Mouse (Mus musculus) thymus, adult 2 months (tissue): ENCODE measurements around the gene Tmprss9. TPM values are rescaled to one million over a fixed set of nuclear protein-coding genes. Genes with fewer than 3 reads are reported as not detected.

Experiments used
- DNase-seq: peaks from one replicate; pipeline ENCODE4 v3.0.0; 2021
- H3K27ac ChIP-seq: fragments of 200-500 bp; 2 replicates; pipeline ENCODE4 v1.5.1; 2012; ENCODE audit warnings: low read length, control low read depth; ENCODE audit not compliant: control insufficient read depth, insufficient read depth
- H3K27me3 ChIP-seq: fragments of 200-500 bp; 2 replicates; pipeline ENCODE4 v1.6.1; 2012; ENCODE audit warnings: mild to moderate bottlenecking, low read length, moderate library complexity, mixed read lengths; ENCODE audit not compliant: control insufficient read depth, insufficient read depth
- H3K36me3 ChIP-seq: fragments of 200-500 bp; 2 replicates; pipeline ENCODE4 v1.6.1; 2012; ENCODE audit warnings: mild to moderate bottlenecking, low read length, moderate library complexity; ENCODE audit not compliant: control insufficient read depth, insufficient read depth
- H3K4me1 ChIP-seq: fragments of 200-500 bp; replicated peaks from 2 replicates; pipeline ENCODE4 v1.6.1; 2012; ENCODE audit warnings: low read length; ENCODE audit not compliant: control insufficient read depth, insufficient read depth
- H3K4me3 ChIP-seq: fragments of 200-500 bp; 2 replicates; pipeline ENCODE4 v1.5.1; 2012; ENCODE audit warnings: mild to moderate bottlenecking, low read length, control low read depth, moderate library complexity; ENCODE audit not compliant: control insufficient read depth, insufficient read depth
- CTCF ChIP-seq: fragments of 200-500 bp; IDR thresholded peaks from 2 replicates; pipeline ENCODE4 v1.5.1; 2012; ENCODE audit warnings: mild to moderate bottlenecking, control low read depth, low read length, moderate library complexity, borderline replicate concordance; ENCODE audit not compliant: control insufficient read depth, poor library complexity, insufficient read depth; ENCODE audit errors: extremely low read depth
- POLR2A ChIP-seq: fragments of 200-500 bp; IDR thresholded peaks from 2 replicates; pipeline ENCODE4 v1.6.1; 2012; ENCODE audit warnings: mild to moderate bottlenecking, low read length, control low read depth, moderate library complexity; ENCODE audit not compliant: control insufficient read depth, poor library complexity, insufficient read depth; ENCODE audit errors: extremely low read depth
- WGBS: fragments of 180-500 bp; shearing (Covaris S2); methylation state at CpG from one replicate; pipeline ENCODE4 v1.1.7; 2018; 5-methylcytosine and 5-hydroxymethylcytosine counted together
- polyA plus RNA-seq: library from polyadenylated mRNA; depleted of rRNA; stranded (reverse); fragments of >200 nt; gene quantifications from 2 replicates; pipeline ENCODE4 v1.2.3, GENCODE M21; 2012; rRNA removed

The Tmprss9 gene
- polyA plus RNA-seq, 1 experiment: 0.28 TPM

- H3K4me1 ChIP-seq: peaks cover 25% of the 10 kb centered on the region
- TF ChIP-seq POLR2A (no peak), CTCF (no peak)
These were observed 72.6 kb downstream of the Tmprss9 start for GRCm38 (mm10) chr10:80944231-80944630.

GRCm38 (mm10) chr10:80946684-80947437, 75.2 kb downstream of the Tmprss9 start:
- WGBS: 80% methylated on average over 14 of the region's 14 CpGs
- Histone ChIP-seq H3K27ac (no peak overlapping the region), H3K4me1 (peaks cover 7% of the 10 kb centered on the region; the same call in 1 of the 2 replicates), H3K36me3 (no peaks in the 10 kb centered on the region), H3K4me3 (no peak overlapping the region), H3K27me3 (no peaks in the 10 kb centered on the region)
- TF ChIP-seq CTCF (peak; percentile 58; the same call in 1 of the 2 replicates), POLR2A (no peak)
- no peak for DNase-seq

More at GRCm38 (mm10) chr10:80944231-80944630, 72.6 kb downstream of the Tmprss9 start:
- Histone ChIP-seq H3K27me3 (peaks cover 2% of the 10 kb centered on the region; the same call in 1 of the 2 replicates), H3K27ac (no peak overlapping the region), H3K36me3 (no peaks in the 10 kb centered on the region), H3K4me3 (no peak overlapping the region)
- DNase-seq: no peak
- 80% methylated on average over 5 of the region's 5 CpGs for WGBS

- 77% methylated on average over 2 of the region's 2 CpGs for WGBS
- Histone ChIP-seq H3K27ac (no peak overlapping the region), H3K36me3 (no peaks in the 10 kb centered on the region), H3K27me3 (no peaks in the 10 kb centered on the region), H3K4me1 (peaks cover 11% of the 10 kb centered on the region), H3K4me3 (no peak overlapping the region)
- TF ChIP-seq POLR2A (no peak), CTCF (no peak)
- no peak for DNase-seq
These were observed 76.2 kb downstream of the Tmprss9 start for GRCm38 (mm10) chr10:80947802-80948201.

- Histone ChIP-seq H3K4me3 (no peak overlapping the region), H3K27me3 (no peaks in the 10 kb centered on the region), H3K27ac (no peak overlapping the region), H3K4me1 (peaks cover 8% of the 10 kb centered on the region), H3K36me3 (no peaks in the 10 kb centered on the region)
- 24% methylated on average over 6 of the region's 6 CpGs for WGBS
- TF ChIP-seq CTCF: no peak
- no peak for DNase-seq
These were observed 76.9 kb downstream of the Tmprss9 start for GRCm38 (mm10) chr10:80948570-80948969.

GRCm38 (mm10) chr10:80949081-80949480, 77.4 kb downstream of the Tmprss9 start:
- Histone ChIP-seq H3K36me3 (no peaks in the 10 kb centered on the region), H3K4me1 (peaks cover 8% of the 10 kb centered on the region), H3K27ac (no peak overlapping the region), H3K27me3 (no peaks in the 10 kb centered on the region), H3K4me3 (no peak overlapping the region)
- DNase-seq: no peak
- no peak for TF ChIP-seq POLR2A
- TF ChIP-seq CTCF: no peak
- 89% methylated on average over 3 of the region's 3 CpGs for WGBS

Other genes starting within 250 kb of the Tmprss9 start
- 492 and 499 TPM in 2 replicates for gene Csnk1g2, start 249.0 kb upstream of the Tmprss9 start, polyA plus RNA-seq
- gene Btbd2, start 214.8 kb upstream of the Tmprss9 start, polyA plus RNA-seq: 94.7 and 103 TPM in 2 replicates
- gene Mknk2, start 193.7 kb upstream of the Tmprss9 start, polyA plus RNA-seq: 606 and 621 TPM in 2 replicates
- 252 and 261 TPM in 2 replicates for gene Mob3a, start 169.9 kb upstream of the Tmprss9 start, polyA plus RNA-seq
- 56.4 and 66.9 TPM in 2 replicates for gene Izumo4, start 169.7 kb upstream of the Tmprss9 start, polyA plus RNA-seq
- 182 and 195 TPM in 2 replicates for gene Ap3d1, start 129.6 kb upstream of the Tmprss9 start, polyA plus RNA-seq
- gene Dot1l, start 116.6 kb upstream of the Tmprss9 start, polyA plus RNA-seq: 121 and 155 TPM in 2 replicates
- 94.6 and 119 TPM in 2 replicates for gene Sf3a2, start 73.7 kb upstream of the Tmprss9 start, polyA plus RNA-seq
- gene Plekhj1, start 73.2 kb upstream of the Tmprss9 start, polyA plus RNA-seq: 142 and 153 TPM in 2 replicates
- gene Amh, start 66.6 kb upstream of the Tmprss9 start, polyA plus RNA-seq: 6.3 and 8.8 TPM in 2 replicates
- 0.24 TPM in 1 of 2 replicates, not detected in the other for gene Jsrp1, start 58.4 kb upstream of the Tmprss9 start, polyA plus RNA-seq
- gene Oaz1, start 45.2 kb upstream of the Tmprss9 start, polyA plus RNA-seq: 1,706 and 1,988 TPM in 2 replicates
- 0.10 and 1.0 TPM in 2 replicates for gene Lingo3, start 27.8 kb upstream of the Tmprss9 start, polyA plus RNA-seq
- gene Lsm7, start 16.6 kb upstream of the Tmprss9 start, polyA plus RNA-seq: 187 and 242 TPM in 2 replicates
- 153 and 167 TPM in 2 replicates for gene Sppl2b, start 16.6 kb upstream of the Tmprss9 start, polyA plus RNA-seq
- 227 and 310 TPM in 2 replicates for gene Timm13, start 29.1 kb downstream of the Tmprss9 start, polyA plus RNA-seq
- 44.2 and 52.7 TPM in 2 replicates for gene Lmnb2, start 46.4 kb downstream of the Tmprss9 start, polyA plus RNA-seq
- 36.2 and 53.2 TPM in 2 replicates for gene Gadd45b, start 58.2 kb downstream of the Tmprss9 start, polyA plus RNA-seq
- gene Gng7, start 143.1 kb downstream of the Tmprss9 start, polyA plus RNA-seq: 0.63 and 0.80 TPM in 2 replicates
- gene Diras1, start 153.8 kb downstream of the Tmprss9 start, polyA plus RNA-seq: 0.05 and 0.13 TPM in 2 replicates
- 52.7 and 57.6 TPM in 2 replicates for gene Slc39a3, start 165.6 kb downstream of the Tmprss9 start, polyA plus RNA-seq
- gene Sgta, start 188.3 kb downstream of the Tmprss9 start, polyA plus RNA-seq: 265 and 279 TPM in 2 replicates
- 30.7 and 35.7 TPM in 2 replicates for gene Thop1, start 198.2 kb downstream of the Tmprss9 start, polyA plus RNA-seq
- gene Creb3l3, start 227.0 kb downstream of the Tmprss9 start, polyA plus RNA-seq: 0.39 and 1.0 TPM in 2 replicates
- 214 and 285 TPM in 2 replicates for gene Map2k2, start 234.1 kb downstream of the Tmprss9 start, polyA plus RNA-seq